Mouse (Mus musculus) ES-E14 (cell line): ENCODE results near the gene Tmem110. TPM values are rescaled to one million over a fixed set of nuclear protein-coding genes. Genes with fewer than 3 reads are reported as not detected.

ENCODE experiments used
- DNase-seq: peaks from one replicate; pipeline ENCODE4 v3.0.0-alpha.2; 2013; ENCODE audit warnings: low read depth, low spot score
- H3K27ac ChIP-seq: 2 replicates; pipeline ENCODE4 v1.5.1; 2012; ENCODE audit warnings: low read depth, mild to moderate bottlenecking, low read length, moderate library complexity, mixed read lengths; ENCODE audit not compliant: poor library complexity, insufficient read depth, severe bottlenecking
- H3K36me3 ChIP-seq: 2 replicates; pipeline ENCODE4 v1.6.1; 2012; ENCODE audit warnings: mild to moderate bottlenecking, low read length, moderate library complexity, mixed read lengths; ENCODE audit not compliant: control insufficient read depth, poor library complexity, insufficient read depth, severe bottlenecking
- H3K4me1 ChIP-seq, 2 experiments: fragments of 150-350 bp in 1 of 2; sonication (generic) in 1 of 2; 2 replicates each; pipeline ENCODE4 v1.6.1; 2012; ENCODE audit warnings: low read length in 2 of 2, mild to moderate bottlenecking in 1 of 2, mixed read lengths in 1 of 2; ENCODE audit not compliant: control insufficient read depth in 2 of 2, insufficient read depth in 2 of 2, poor library complexity in 1 of 2
- H3K4me3 ChIP-seq, 2 experiments: fragments of 150-350 bp in 1 of 2; sonication (generic) in 1 of 2; 2 replicates each; pipeline ENCODE4 v1.5.1; 2012; ENCODE audit warnings: low read length in 2 of 2, low read depth in 1 of 2, mild to moderate bottlenecking in 1 of 2, mixed read lengths in 1 of 2; ENCODE audit not compliant: insufficient read depth in 1 of 2, poor library complexity in 1 of 2, severe bottlenecking in 1 of 2
- H3K9ac ChIP-seq: 2 replicates; pipeline ENCODE4 v1.6.1; 2012; ENCODE audit warnings: low read depth, mild to moderate bottlenecking, low read length, mixed read lengths; ENCODE audit not compliant: poor library complexity, insufficient read depth, severe bottlenecking
- H3K9me3 ChIP-seq: fragments of 150-350 bp; sonication (generic); 2 replicates; pipeline ENCODE4 v1.6.1; 2012; ENCODE audit warnings: low read depth, mild to moderate bottlenecking, low read length; ENCODE audit not compliant: control insufficient read depth, insufficient read depth
- CHD2 ChIP-seq: IDR thresholded peaks from 2 replicates; pipeline ENCODE4 v1.6.1; 2014; ENCODE audit warnings: mild to moderate bottlenecking, low read depth, low read length, inconsistent platforms
- HCFC1 ChIP-seq: IDR thresholded peaks from 2 replicates; pipeline ENCODE4 v1.6.1; 2012; ENCODE audit warnings: low read length, inconsistent platforms, borderline replicate concordance; ENCODE audit not compliant: insufficient read depth
- MAFK ChIP-seq: IDR thresholded peaks from 2 replicates; pipeline ENCODE4 v1.6.1; 2014; ENCODE audit warnings: mild to moderate bottlenecking, low read depth, low read length, inconsistent platforms; ENCODE audit not compliant: insufficient read depth
- ZC3H11A ChIP-seq: IDR thresholded peaks from 2 replicates; pipeline ENCODE4 v1.6.1; 2012; ENCODE audit warnings: low read depth, mild to moderate bottlenecking, inconsistent platforms, low read length, borderline replicate concordance
- ZNF384 ChIP-seq: IDR thresholded peaks from 2 replicates; pipeline ENCODE4 v1.6.1; 2012; ENCODE audit warnings: low read depth, low read length, inconsistent platforms
- in situ Hi-C, 2 experiments: fragments of 600-800 bp; cut with MboI; formaldehyde crosslinking; loops; one replicate each; pipeline ENCODE4 v1.15.1; 2025; ENCODE audit warnings: low sequenced_read_pairs in 2 of 2, inconsistent platforms in 1 of 2; ENCODE audit not compliant: unreplicated experiment in 2 of 2
- total RNA-seq: library from RNA; depleted of rRNA; stranded (reverse); fragments of 300-350 nt; gene quantifications from 2 replicates; pipeline ENCODE4 v1.2.3, GENCODE M21; 2012

The Tmem110 gene
- total RNA-seq, 1 experiment: 21.8 TPM

DNA sequence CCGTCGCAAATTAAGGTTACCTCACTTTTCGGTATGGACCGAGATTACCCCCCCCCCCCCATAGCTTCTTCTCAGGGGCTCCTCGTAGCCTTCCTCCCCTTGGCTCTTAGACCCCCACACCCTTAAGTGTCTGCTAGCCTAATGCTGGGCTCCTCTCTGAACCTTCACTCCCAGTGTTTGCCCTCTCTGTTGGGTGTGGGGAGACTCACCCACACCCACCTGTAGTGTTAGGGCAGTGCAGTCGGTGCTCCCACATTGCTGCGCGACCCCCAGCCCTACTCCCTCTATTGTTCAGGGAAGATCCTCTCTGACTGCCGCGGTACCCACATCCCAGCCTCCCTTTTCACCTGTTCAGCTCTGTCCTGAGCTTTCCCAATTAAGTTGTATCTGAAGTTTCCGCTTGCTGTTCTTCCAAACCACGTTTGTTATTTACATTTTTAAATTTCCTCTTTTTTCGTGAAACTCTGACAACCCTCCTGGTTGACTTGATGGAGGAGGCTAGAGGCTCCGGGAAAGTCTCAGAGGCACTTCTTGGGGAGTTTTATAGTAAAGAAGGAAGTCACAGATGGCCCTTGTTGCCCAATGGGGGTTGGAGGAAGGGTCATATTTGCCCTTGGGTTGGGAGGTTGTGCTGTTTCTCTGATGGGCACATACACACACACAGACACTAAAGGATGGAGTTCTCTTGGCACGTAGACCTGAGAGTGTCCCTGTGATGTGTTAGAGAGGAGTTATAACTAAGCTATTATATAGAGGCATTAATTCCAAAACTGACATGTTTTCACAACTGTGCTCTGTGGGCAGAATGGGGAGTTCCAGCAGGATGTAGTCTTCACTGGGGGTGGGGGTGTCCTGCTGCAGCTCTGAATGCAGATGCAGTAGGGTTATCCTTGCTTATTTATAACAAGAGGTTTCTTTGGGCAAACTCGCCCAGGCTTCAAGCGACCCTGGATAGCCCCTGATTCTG lies 1.1 kb downstream of the Tmem110 start:
- Histone ChIP-seq H3K9me3 (no peaks in the 10 kb centered on the region), H3K9ac (peak overlapping the region; percentile 96), H3K4me1 (peaks cover 2% of the 10 kb centered on the region in 2 experiments; a peak in 2 of 4 replicates), H3K27ac (no peak overlapping the region), H3K36me3 (no peaks in the 10 kb centered on the region), H3K4me3 (peak overlapping the region; percentile 93 to 98)
- TF ChIP-seq CHD2 (no peak), ZC3H11A (no peak), MAFK (no peak), ZNF384 (no peak), HCFC1 (no peak)
- in situ Hi-C loops: no loop called here
- DNase-seq: no peak

DNA sequence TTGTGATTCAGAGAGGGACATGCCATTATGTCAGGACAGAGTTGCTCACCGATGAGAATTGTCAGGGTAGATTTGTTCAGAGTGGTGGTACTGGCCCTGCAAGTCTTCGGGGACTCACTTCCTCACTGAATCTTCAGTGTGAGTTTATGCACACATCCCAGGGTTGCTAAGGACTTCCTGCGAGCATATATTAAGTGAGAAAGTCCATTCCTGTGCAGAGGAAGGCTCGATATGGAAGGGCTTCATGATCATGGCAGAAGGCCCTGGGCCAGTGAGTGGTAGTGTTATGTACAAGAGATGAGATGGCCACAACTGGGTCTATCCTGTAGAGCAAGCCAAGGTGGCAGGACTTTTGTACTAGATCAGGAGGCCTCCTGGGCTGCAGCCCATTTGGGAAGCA lies 2.1 kb downstream of the Tmem110 start:
- no peak for DNase-seq
- peaks cover 2% of the 10 kb centered on the region in 2 experiments; a peak in 2 of 4 replicates for H3K4me1 ChIP-seq
- no peak for TF ChIP-seq HCFC1
- no peak for TF ChIP-seq ZNF384
- no peak for TF ChIP-seq MAFK
- no peak for TF ChIP-seq CHD2
- TF ChIP-seq ZC3H11A: no peak
- H3K9ac ChIP-seq: no peak overlapping the region
- H3K9me3 ChIP-seq: no peaks in the 10 kb centered on the region
- no peak overlapping the region for H3K27ac ChIP-seq
- no peaks in the 10 kb centered on the region for H3K36me3 ChIP-seq
- in situ Hi-C loops: no loop called here
- H3K4me3 ChIP-seq: no peak overlapping the region

DNA sequence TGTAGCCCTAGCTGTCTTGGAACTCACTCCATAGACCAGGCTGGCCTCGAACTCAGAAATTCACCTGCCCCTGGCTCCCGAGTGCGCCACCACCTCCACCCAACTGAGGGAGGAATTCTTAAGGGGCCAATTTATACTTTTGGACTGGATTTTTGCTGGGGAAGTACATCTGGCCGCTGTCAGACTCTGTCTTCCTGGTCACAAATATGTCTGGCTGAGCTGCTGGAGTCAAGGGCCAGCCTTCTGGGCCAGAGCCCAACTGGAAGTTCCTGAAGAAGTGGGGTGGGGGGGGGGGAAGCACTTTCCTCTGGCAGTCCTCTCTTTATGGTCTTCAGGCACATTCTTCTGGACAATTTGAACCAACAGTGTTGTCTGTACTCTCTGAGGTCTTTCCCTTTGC lies 2.7 kb downstream of the Tmem110 start:
- H3K9me3 ChIP-seq: no peaks in the 10 kb centered on the region
- TF ChIP-seq CHD2 (no peak), ZC3H11A (no peak), HCFC1 (no peak), MAFK (no peak), ZNF384 (no peak)
- no peak overlapping the region for H3K9ac ChIP-seq
- H3K4me3 ChIP-seq: no peak overlapping the region
- no peak for DNase-seq
- in situ Hi-C loops: no loop called here
- H3K27ac ChIP-seq: no peak overlapping the region
- H3K4me1 ChIP-seq: peaks cover 2% of the 10 kb centered on the region in 2 experiments; a peak in 2 of 4 replicates
- no peaks in the 10 kb centered on the region for H3K36me3 ChIP-seq

- in situ Hi-C loops: no loop called here
- DNase-seq: no peak
- no peaks in the 10 kb centered on the region for H3K9me3 ChIP-seq
Measured at GRCm38 (mm10) chr14:30828635-30829460, 3.5 kb downstream of the Tmem110 start.

More at GRCm38 (mm10) chr14:30828635-30829460, 3.5 kb downstream of the Tmem110 start:
- TF ChIP-seq MAFK (no peak), HCFC1 (no peak), CHD2 (no peak), ZNF384 (no peak), ZC3H11A (no peak)
- no peak overlapping the region for H3K4me3 ChIP-seq
- H3K36me3 ChIP-seq: no peaks in the 10 kb centered on the region
- H3K4me1 ChIP-seq: peaks cover 2% of the 10 kb centered on the region in 2 experiments; a peak in 2 of 4 replicates
- H3K9ac ChIP-seq: no peak overlapping the region
- no peak overlapping the region for H3K27ac ChIP-seq
